Mouse (Mus musculus) liver, postnatal 0 days (tissue): ENCODE measurements around the gene Selenof.

ENCODE experiments used
- CTCF ChIP-seq: sonication (generic); IDR thresholded peaks from 2 replicates; pipeline ENCODE4 v1.5.1; 2016; ENCODE audit warnings: antibody characterized with exemption, low read depth
- EP300 ChIP-seq: IDR thresholded peaks from 2 replicates; pipeline ENCODE4 v1.6.1; 2016; ENCODE audit warnings: antibody characterized with exemption, low read depth, mild to moderate bottlenecking

DNA sequence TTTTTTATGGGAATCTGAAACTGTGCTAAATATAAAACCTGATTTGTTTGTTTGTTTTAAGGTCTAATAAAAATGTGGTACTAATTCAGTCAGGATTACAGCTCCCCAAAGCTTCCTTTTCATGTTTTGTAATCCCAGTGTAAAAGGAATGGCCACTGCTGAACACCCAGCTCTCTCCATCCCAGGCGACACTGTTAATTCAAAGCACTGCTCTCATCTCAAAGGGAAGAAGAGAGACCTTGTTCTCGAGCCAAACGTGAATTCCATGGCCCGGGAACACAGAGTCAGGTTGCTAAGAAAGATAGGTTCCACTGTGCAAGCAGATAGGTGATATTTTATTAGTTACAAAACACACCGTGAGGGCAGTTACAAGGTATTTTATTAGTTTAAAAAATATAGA, 74.1 kb downstream of the Selenof start:
- TF ChIP-seq CTCF (no peak), EP300 (no peak)
